Mouse (Mus musculus): Measurements from ENCODE around the gene Cadm2. TPM values are rescaled to one million over a fixed set of nuclear protein-coding genes. Genes with fewer than 3 reads are reported as not detected.

Cadm2 gene
- polyA plus RNA-seq, 1 experiment: not detected

DNA sequence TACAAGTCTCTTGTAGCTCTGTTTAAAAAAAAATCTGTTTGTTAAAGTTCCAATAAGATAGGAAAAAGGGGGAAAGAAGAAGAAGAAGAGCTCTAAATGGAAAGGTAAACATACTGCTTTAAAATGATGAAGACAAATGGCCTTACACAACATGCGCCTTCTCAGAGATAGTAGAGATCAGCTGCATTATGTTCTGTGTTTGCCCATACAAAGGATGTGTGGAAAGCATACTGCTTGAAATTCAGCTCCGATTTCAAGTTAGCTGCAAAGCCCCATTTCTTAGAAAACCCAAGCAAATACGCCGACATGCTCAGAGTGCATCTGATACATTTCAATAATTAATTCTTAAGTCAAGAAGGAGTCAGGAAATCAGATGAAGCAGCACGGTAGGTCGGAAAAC lies 684.4 kb downstream of the Cadm2 start:
- no peaks in the 10 kb centered on the region for H3K9me3 ChIP-seq
- no peaks in the 10 kb centered on the region for H3K4me1 ChIP-seq
- TF ChIP-seq FLI1 (IDR thresholded peaks at IDR 0.05; ENCODE audit: low read length) (no peak), GATA1 (IDR thresholded peaks at IDR 0.05; ENCODE audit: borderline replicate concordance, low read length) (no peak)
- no peaks in the 10 kb centered on the region for H3K36me3 ChIP-seq (replicated peaks; ENCODE audit: low read length)
- no peak overlapping the region for H3K4me3 ChIP-seq (replicated peaks)
- no peaks in the 10 kb centered on the region for H3K27me3 ChIP-seq (replicated peaks)

DNA sequence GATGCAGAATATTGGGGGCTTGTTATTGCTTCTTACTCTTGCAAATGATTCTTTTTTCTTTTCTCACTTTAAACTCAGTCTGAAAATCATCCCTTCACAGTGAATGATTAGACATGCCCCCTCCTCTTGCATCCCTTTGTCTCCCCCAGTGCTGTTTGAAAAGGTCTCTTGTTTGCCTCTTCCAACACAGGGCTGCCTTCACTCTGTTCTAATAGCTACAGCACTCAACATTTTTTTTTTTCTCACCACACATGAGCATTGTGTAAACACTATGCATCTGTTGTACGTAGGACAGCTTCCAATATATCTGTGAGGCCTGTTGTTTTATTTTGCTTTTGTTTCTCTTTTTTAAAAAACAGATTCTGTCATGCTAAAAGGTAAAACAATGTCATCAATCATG lies 695.2 kb downstream of the Cadm2 start:
- H3K4me1 ChIP-seq: no peaks in the 10 kb centered on the region
- no peaks in the 10 kb centered on the region for H3K9me3 ChIP-seq
- H3K36me3 ChIP-seq (replicated peaks; ENCODE audit: low read length): no peaks in the 10 kb centered on the region
- no peak overlapping the region for H3K4me3 ChIP-seq (replicated peaks)
- TF ChIP-seq FLI1 (IDR thresholded peaks at IDR 0.05; ENCODE audit: low read length) (no peak), GATA1 (IDR thresholded peaks at IDR 0.05; ENCODE audit: borderline replicate concordance, low read length) (no peak)
- no peaks in the 10 kb centered on the region for H3K27me3 ChIP-seq (replicated peaks)

DNA sequence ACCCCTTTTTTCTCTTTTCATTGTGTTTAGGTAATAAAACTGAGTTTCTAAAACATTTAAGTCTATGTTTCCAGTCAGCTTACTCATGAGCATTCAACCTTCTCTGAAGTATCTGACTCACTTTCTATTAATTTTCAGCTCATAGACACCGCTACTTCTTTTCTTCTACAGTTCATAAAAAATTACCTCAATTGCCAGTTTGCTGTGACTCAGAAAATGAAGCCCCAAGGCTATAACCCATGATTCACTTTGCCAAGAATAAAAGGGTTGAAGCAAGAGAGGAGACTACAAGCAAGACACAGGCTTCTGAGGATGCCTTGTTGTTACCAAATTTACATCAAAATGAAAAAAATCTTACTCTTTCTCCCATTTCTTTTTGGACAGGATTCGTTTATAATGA lies 698.0 kb downstream of the Cadm2 start:
- TF ChIP-seq FLI1 (IDR thresholded peaks at IDR 0.05; ENCODE audit: low read length): no peak
- TF ChIP-seq GATA1 (IDR thresholded peaks at IDR 0.05; ENCODE audit: borderline replicate concordance, low read length): no peak
- H3K9me3 ChIP-seq: no peaks in the 10 kb centered on the region
- no peaks in the 10 kb centered on the region for H3K27me3 ChIP-seq (replicated peaks)
- no peak overlapping the region for H3K4me3 ChIP-seq (replicated peaks)
- H3K36me3 ChIP-seq (replicated peaks; ENCODE audit: low read length): no peaks in the 10 kb centered on the region
- no peaks in the 10 kb centered on the region for H3K4me1 ChIP-seq

DNA sequence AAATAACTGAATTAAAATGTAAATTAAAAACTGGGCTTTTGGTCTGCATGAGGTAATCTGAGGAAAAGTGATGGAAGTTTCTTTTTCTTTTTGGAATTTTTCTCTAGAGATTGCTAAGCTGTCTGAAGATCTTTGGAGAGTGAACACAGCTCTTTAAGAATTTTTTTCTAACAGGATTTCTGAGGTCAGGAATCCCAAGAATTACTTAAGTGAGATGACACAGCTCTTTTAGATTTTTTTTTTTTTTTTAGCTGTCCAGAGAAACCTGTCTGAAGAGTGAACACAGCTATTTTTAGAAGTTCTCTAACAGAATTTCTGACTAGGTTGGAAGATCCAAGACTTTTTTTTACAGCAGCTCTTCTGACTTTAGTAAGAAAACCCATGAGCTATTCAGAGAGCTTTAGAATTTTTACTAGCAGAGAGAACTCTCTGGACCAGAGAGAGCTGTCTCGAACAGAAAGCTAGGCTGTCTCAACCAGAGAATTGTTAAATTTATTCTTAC lies 699.2 kb downstream of the Cadm2 start:
- H3K9me3 ChIP-seq: no peaks in the 10 kb centered on the region
- no peaks in the 10 kb centered on the region for H3K4me1 ChIP-seq
- no peak overlapping the region for H3K4me3 ChIP-seq (replicated peaks)
- no peak for TF ChIP-seq GATA1 (IDR thresholded peaks at IDR 0.05; ENCODE audit: borderline replicate concordance, low read length)
- TF ChIP-seq FLI1 (IDR thresholded peaks at IDR 0.05; ENCODE audit: low read length): no peak
- H3K27me3 ChIP-seq (replicated peaks): no peaks in the 10 kb centered on the region
- no peaks in the 10 kb centered on the region for H3K36me3 ChIP-seq (replicated peaks; ENCODE audit: low read length)

DNA sequence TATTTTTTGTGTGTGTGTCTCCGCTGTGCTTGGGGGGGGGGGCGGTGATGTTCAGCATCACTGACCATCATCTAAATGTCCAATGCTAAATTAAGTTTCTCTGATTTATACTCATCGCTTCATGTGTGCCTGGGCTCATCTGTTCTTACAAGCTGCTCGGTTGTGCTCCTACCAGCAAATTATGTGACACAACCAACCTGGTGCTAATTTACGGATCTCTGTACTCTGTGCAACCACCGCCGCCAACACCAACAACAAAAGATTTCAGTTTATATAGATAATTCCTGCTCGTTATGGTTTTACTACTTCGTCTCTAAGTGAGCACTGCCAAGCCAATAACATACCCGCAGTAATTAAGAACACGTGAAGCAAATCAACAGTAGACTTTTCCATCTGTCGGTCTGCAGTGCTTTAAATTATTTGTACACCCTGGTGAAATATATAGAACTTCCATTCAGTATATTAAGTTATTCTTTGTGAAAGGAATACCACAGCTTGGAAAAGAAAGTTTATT lies 700.8 kb downstream of the Cadm2 start:
- TF ChIP-seq FLI1 (IDR thresholded peaks at IDR 0.05; ENCODE audit: low read length) (no peak), GATA1 (IDR thresholded peaks at IDR 0.05; ENCODE audit: borderline replicate concordance, low read length) (no peak)
- Histone ChIP-seq H3K9me3 (no peaks in the 10 kb centered on the region), H3K27me3 (replicated peaks) (no peaks in the 10 kb centered on the region), H3K36me3 (replicated peaks; ENCODE audit: low read length) (no peaks in the 10 kb centered on the region), H3K4me3 (replicated peaks) (no peak overlapping the region), H3K4me1 (no peaks in the 10 kb centered on the region)

DNA sequence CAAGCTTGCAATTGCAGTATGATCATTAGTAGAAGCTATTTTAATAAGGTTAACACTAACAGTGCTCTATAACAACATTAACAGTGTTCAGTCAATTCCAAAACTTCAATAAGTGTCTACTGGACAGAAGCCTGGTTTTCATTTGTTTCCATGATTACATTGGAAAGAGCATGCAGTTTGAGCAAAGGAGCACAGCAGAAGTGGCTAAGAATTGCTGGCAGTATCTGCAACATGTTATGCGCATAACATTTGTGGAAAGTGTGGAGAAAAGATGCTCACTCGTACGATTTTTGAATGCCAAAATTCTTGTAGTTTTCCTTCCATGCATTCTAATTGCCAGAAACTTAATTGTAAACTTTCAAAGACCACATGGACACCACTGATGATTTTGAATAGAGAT lies 718.9 kb downstream of the Cadm2 start:
- Histone ChIP-seq H3K9me3 (no peaks in the 10 kb centered on the region), H3K36me3 (replicated peaks; ENCODE audit: low read length) (no peaks in the 10 kb centered on the region), H3K27me3 (replicated peaks) (no peaks in the 10 kb centered on the region), H3K4me1 (no peaks in the 10 kb centered on the region), H3K4me3 (replicated peaks) (no peak overlapping the region)
- TF ChIP-seq FLI1 (IDR thresholded peaks at IDR 0.05; ENCODE audit: low read length) (no peak), GATA1 (IDR thresholded peaks at IDR 0.05; ENCODE audit: borderline replicate concordance, low read length) (no peak)

DNA sequence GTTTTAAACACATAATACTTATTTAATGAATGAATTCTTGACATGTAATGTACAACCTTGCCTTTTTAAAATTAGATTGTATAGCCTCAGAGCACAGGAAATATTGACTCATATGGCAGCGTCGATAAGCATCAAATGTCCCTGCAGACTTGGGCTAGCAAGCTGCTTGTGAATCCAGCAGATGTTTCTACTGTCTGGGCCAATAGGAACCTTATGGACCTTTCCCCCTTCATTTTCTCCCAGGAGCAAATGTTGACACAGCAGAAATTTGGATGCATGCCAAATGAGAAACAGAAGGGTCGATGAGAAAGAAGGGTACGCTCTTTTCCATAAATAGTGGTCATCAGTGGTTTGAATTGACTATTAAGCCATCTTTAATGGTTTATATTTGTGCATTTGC lies 720.0 kb downstream of the Cadm2 start:
- Histone ChIP-seq H3K4me1 (no peaks in the 10 kb centered on the region), H3K9me3 (no peaks in the 10 kb centered on the region), H3K4me3 (replicated peaks) (no peak overlapping the region), H3K27me3 (replicated peaks) (no peaks in the 10 kb centered on the region), H3K36me3 (replicated peaks; ENCODE audit: low read length) (no peaks in the 10 kb centered on the region)
- no peak for TF ChIP-seq GATA1 (IDR thresholded peaks at IDR 0.05; ENCODE audit: borderline replicate concordance, low read length)
- TF ChIP-seq FLI1 (IDR thresholded peaks at IDR 0.05; ENCODE audit: low read length): no peak

DNA sequence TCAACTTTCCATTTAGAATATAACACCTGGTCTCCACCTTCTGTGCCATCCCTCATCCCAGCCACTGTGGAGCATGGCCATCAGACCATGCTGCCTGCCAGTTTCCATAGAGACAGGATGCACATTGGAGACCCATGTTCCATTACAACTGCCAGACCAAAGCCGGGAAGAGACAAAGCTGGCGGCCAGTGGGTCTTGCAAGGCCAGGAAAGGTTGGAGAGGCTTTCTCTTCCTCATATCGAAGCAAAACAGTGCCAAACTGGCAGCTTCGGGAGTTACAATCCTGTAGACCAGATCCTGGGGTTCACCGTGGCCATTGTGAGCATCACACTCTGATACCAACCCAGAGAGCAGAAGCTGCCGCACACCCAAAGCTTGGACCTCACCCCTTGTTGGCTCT lies 728.3 kb downstream of the Cadm2 start:
- Histone ChIP-seq H3K4me3 (replicated peaks) (no peak overlapping the region), H3K36me3 (replicated peaks; ENCODE audit: low read length) (no peaks in the 10 kb centered on the region), H3K4me1 (no peaks in the 10 kb centered on the region), H3K27me3 (replicated peaks) (no peaks in the 10 kb centered on the region), H3K9me3 (no peaks in the 10 kb centered on the region)
- no peak for TF ChIP-seq FLI1 (IDR thresholded peaks at IDR 0.05; ENCODE audit: low read length)
- TF ChIP-seq GATA1 (IDR thresholded peaks at IDR 0.05; ENCODE audit: borderline replicate concordance, low read length): no peak

DNA sequence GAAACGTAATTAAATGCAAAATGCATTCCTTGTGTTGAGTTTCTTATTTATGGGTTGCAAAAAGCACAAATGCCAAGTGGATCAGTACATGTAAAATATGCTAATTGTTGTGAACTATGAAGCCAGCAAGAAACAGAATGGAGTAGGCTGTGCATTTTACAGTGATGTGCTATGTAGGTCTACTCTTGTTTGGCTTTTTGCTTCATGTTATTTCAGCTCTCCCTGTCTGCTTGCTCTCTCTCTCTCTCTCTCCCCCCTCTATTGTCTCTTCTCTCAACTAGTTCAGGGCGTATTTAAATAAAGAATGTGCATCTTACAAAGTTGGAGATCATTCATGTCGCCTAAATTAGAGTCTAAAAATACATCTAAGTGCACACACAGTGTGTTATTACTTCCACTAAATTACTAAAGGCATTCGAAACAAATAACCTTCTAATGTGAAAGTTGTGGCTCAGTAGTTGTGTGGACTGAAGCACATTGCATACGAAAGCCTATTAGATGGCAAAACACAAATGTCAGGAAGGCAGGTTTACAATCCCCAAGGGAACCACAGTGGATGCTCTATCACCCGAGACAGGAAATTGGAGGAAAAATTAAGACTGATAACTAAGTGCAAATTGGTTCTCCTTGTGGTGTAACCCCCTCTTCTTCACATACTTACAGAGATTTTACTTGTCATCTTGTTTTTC lies 729.0 kb downstream of the Cadm2 start:
- H3K4me3 ChIP-seq (replicated peaks): no peak overlapping the region
- H3K4me1 ChIP-seq: no peaks in the 10 kb centered on the region
- H3K27me3 ChIP-seq (replicated peaks): no peaks in the 10 kb centered on the region
- no peaks in the 10 kb centered on the region for H3K9me3 ChIP-seq
- TF ChIP-seq GATA1 (IDR thresholded peaks at IDR 0.05; ENCODE audit: borderline replicate concordance, low read length): no peak
- TF ChIP-seq FLI1 (IDR thresholded peaks at IDR 0.05; ENCODE audit: low read length): no peak
- no peaks in the 10 kb centered on the region for H3K36me3 ChIP-seq (replicated peaks; ENCODE audit: low read length)

DNA sequence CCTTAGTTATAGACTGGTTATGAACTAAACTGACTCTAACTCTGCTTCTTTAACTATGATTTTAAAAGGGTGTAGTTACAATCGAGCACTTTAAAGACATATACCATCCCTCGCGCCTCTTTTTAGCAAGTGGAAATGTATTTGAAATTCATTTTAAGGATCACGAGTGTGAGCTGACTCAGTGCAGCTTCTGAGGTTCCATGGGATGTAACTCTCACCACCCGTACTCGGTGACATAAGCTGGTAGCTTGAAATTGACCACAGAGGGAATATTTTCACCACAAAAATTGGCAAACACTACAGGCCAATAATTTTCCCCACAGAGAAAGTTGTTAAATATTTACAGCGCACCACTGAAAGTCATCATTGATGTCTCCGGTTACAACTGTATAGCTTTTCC lies 730.8 kb downstream of the Cadm2 start:
- Histone ChIP-seq H3K36me3 (replicated peaks; ENCODE audit: low read length) (no peaks in the 10 kb centered on the region), H3K4me3 (replicated peaks) (no peak overlapping the region), H3K4me1 (no peaks in the 10 kb centered on the region), H3K27me3 (replicated peaks) (no peaks in the 10 kb centered on the region), H3K9me3 (no peaks in the 10 kb centered on the region)
- TF ChIP-seq FLI1 (IDR thresholded peaks at IDR 0.05; ENCODE audit: low read length) (no peak), GATA1 (IDR thresholded peaks at IDR 0.05; ENCODE audit: borderline replicate concordance, low read length) (no peak)
